Mouse (Mus musculus) ES-E14 (cell line): Measurements from ENCODE around the gene Rad51b. TPM values are rescaled to one million over a fixed set of nuclear protein-coding genes. Genes with fewer than 3 reads are reported as not detected.

ENCODE experiments used
- DNase-seq: peaks from one replicate; pipeline ENCODE4 v3.0.0-alpha.2; 2013; ENCODE audit warnings: low read depth, low spot score
- H3K27ac ChIP-seq: 2 replicates; pipeline ENCODE4 v1.5.1; 2012; ENCODE audit warnings: low read depth, mild to moderate bottlenecking, low read length, moderate library complexity, mixed read lengths; ENCODE audit not compliant: poor library complexity, insufficient read depth, severe bottlenecking
- H3K36me3 ChIP-seq: 2 replicates; pipeline ENCODE4 v1.6.1; 2012; ENCODE audit warnings: mild to moderate bottlenecking, low read length, moderate library complexity, mixed read lengths; ENCODE audit not compliant: control insufficient read depth, poor library complexity, insufficient read depth, severe bottlenecking
- H3K4me1 ChIP-seq, 2 experiments: fragments of 150-350 bp in 1 of 2; sonication (generic) in 1 of 2; 2 replicates each; pipeline ENCODE4 v1.6.1; 2012; ENCODE audit warnings: low read length in 2 of 2, mild to moderate bottlenecking in 1 of 2, mixed read lengths in 1 of 2; ENCODE audit not compliant: control insufficient read depth in 2 of 2, insufficient read depth in 2 of 2, poor library complexity in 1 of 2
- H3K4me3 ChIP-seq, 2 experiments: fragments of 150-350 bp in 1 of 2; sonication (generic) in 1 of 2; 2 replicates each; pipeline ENCODE4 v1.5.1; 2012; ENCODE audit warnings: low read length in 2 of 2, low read depth in 1 of 2, mild to moderate bottlenecking in 1 of 2, mixed read lengths in 1 of 2; ENCODE audit not compliant: insufficient read depth in 1 of 2, poor library complexity in 1 of 2, severe bottlenecking in 1 of 2
- H3K9ac ChIP-seq: 2 replicates; pipeline ENCODE4 v1.6.1; 2012; ENCODE audit warnings: low read depth, mild to moderate bottlenecking, low read length, mixed read lengths; ENCODE audit not compliant: poor library complexity, insufficient read depth, severe bottlenecking
- H3K9me3 ChIP-seq: fragments of 150-350 bp; sonication (generic); 2 replicates; pipeline ENCODE4 v1.6.1; 2012; ENCODE audit warnings: low read depth, mild to moderate bottlenecking, low read length; ENCODE audit not compliant: control insufficient read depth, insufficient read depth
- CHD2 ChIP-seq: IDR thresholded peaks from 2 replicates; pipeline ENCODE4 v1.6.1; 2014; ENCODE audit warnings: mild to moderate bottlenecking, low read depth, low read length, inconsistent platforms
- HCFC1 ChIP-seq: IDR thresholded peaks from 2 replicates; pipeline ENCODE4 v1.6.1; 2012; ENCODE audit warnings: low read length, inconsistent platforms, borderline replicate concordance; ENCODE audit not compliant: insufficient read depth
- MAFK ChIP-seq: IDR thresholded peaks from 2 replicates; pipeline ENCODE4 v1.6.1; 2014; ENCODE audit warnings: mild to moderate bottlenecking, low read depth, low read length, inconsistent platforms; ENCODE audit not compliant: insufficient read depth
- ZC3H11A ChIP-seq: IDR thresholded peaks from 2 replicates; pipeline ENCODE4 v1.6.1; 2012; ENCODE audit warnings: low read depth, mild to moderate bottlenecking, inconsistent platforms, low read length, borderline replicate concordance
- ZNF384 ChIP-seq: IDR thresholded peaks from 2 replicates; pipeline ENCODE4 v1.6.1; 2012; ENCODE audit warnings: low read depth, low read length, inconsistent platforms
- in situ Hi-C, 2 experiments: fragments of 600-800 bp; cut with MboI; formaldehyde crosslinking; loops; one replicate each; pipeline ENCODE4 v1.15.1; 2025; ENCODE audit warnings: low sequenced_read_pairs in 2 of 2, inconsistent platforms in 1 of 2; ENCODE audit not compliant: unreplicated experiment in 2 of 2
- total RNA-seq: library from RNA; depleted of rRNA; stranded (reverse); fragments of 300-350 nt; gene quantifications from 2 replicates; pipeline ENCODE4 v1.2.3, GENCODE M21; 2012

Rad51b gene
- total RNA-seq, 1 experiment, result 6.7 TPM

GRCm38 (mm10) chr12:79598496-79598895 lies 301.4 kb downstream of the Rad51b start:
- no peak for TF ChIP-seq HCFC1
- TF ChIP-seq CHD2, result no peak
- no peak for TF ChIP-seq MAFK
- no peak for TF ChIP-seq ZC3H11A
- no peak for TF ChIP-seq ZNF384
- H3K36me3 ChIP-seq, result no peaks in the 10 kb centered on the region
- no peak overlapping the region for H3K27ac ChIP-seq
- no peak overlapping the region for H3K4me3 ChIP-seq
- no peak overlapping the region for H3K9ac ChIP-seq
- no peak for DNase-seq
- in situ Hi-C loops, result no loop called here
- no peaks in the 10 kb centered on the region for H3K9me3 ChIP-seq
- no peaks in the 10 kb centered on the region for H3K4me1 ChIP-seq

- Histone ChIP-seq H3K36me3 (no peaks in the 10 kb centered on the region), H3K4me1 (no peaks in the 10 kb centered on the region), H3K9me3 (no peaks in the 10 kb centered on the region), H3K27ac (no peak overlapping the region), H3K4me3 (no peak overlapping the region), H3K9ac (no peak overlapping the region)
- in situ Hi-C loops, result no loop called here
- DNase-seq, result no peak
- TF ChIP-seq ZC3H11A (no peak), MAFK (no peak), CHD2 (no peak), HCFC1 (no peak), ZNF384 (no peak)
These were observed 301.8 kb downstream of the Rad51b start for GRCm38 (mm10) chr12:79598901-79599300.

GRCm38 (mm10) chr12:79600149-79600769 lies 303.2 kb downstream of the Rad51b start:
- H3K4me1 ChIP-seq, result no peaks in the 10 kb centered on the region
- H3K9ac ChIP-seq, result no peak overlapping the region
- in situ Hi-C loops, result loop anchor here (10.0 to 25.0 kb wide), 2 partner anchors 535 to 537 kb away; no protein-coding TSS in a partner anchor
- no peak overlapping the region for H3K4me3 ChIP-seq
- no peaks in the 10 kb centered on the region for H3K36me3 ChIP-seq
- TF ChIP-seq HCFC1 (no peak), ZC3H11A (no peak), ZNF384 (no peak), CHD2 (no peak), MAFK (no peak)
- no peak for DNase-seq
- H3K27ac ChIP-seq, result no peak overlapping the region
- H3K9me3 ChIP-seq, result no peaks in the 10 kb centered on the region

DNA sequence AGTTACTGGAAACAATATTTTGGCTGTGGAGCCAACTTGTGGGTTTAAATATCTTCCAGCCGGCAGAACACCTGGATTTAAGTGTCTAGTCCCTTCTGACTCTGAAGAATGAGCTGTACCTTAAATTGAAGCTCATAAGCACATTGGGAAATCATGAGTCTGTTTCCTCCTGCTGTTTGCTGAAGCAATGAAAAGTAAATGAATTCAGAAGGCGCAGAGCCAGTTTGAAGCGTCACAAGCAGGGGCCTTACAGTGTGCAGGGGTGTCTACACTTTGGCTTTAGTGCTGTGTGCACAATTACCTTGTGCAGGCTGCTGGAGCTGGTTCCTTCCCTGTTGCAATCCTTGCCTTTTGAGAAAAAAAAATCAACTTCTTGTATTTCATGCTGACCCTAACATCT lies 305.6 kb downstream of the Rad51b start:
- no peak for DNase-seq
- H3K4me1 ChIP-seq, result no peaks in the 10 kb centered on the region

GRCm38 (mm10) chr12:79604850-79605249 lies 307.8 kb downstream of the Rad51b start:
- DNase-seq, result no peak
- TF ChIP-seq ZNF384, result no peak
- no peak for TF ChIP-seq MAFK
- no peak for TF ChIP-seq HCFC1
- no peak for TF ChIP-seq ZC3H11A
- TF ChIP-seq CHD2, result no peak
- Histone ChIP-seq H3K9ac (no peak overlapping the region), H3K4me3 (no peak overlapping the region), H3K9me3 (no peaks in the 10 kb centered on the region), H3K4me1 (no peaks in the 10 kb centered on the region), H3K36me3 (no peaks in the 10 kb centered on the region), H3K27ac (no peak overlapping the region)
- in situ Hi-C loops, result loop anchor here (10.0 to 25.0 kb wide), 2 partner anchors 530 to 532 kb away; no protein-coding TSS in a partner anchor

More for the DNA sequence above, 305.6 kb downstream of the Rad51b start:
- Histone ChIP-seq H3K9ac (no peak overlapping the region), H3K36me3 (no peaks in the 10 kb centered on the region), H3K9me3 (no peaks in the 10 kb centered on the region), H3K4me3 (no peak overlapping the region), H3K27ac (no peak overlapping the region)
- in situ Hi-C loops, result loop anchor here (10.0 to 25.0 kb wide), 2 partner anchors 532 to 535 kb away; no protein-coding TSS in a partner anchor
- TF ChIP-seq CHD2 (no peak), ZNF384 (no peak), MAFK (no peak), ZC3H11A (no peak), HCFC1 (no peak)
